Mouse (Mus musculus) olfactory bulb, adult 2 months (tissue): Measurements from ENCODE around the gene Zfp988. TPM values are rescaled to one million over a fixed set of nuclear protein-coding genes. Genes with fewer than 3 reads are reported as not detected.
"Not testable (repeated sequence)": the region's sequence is repeated elsewhere in the genome, so short reads cannot be mapped to it uniquely, and the experiment has no call there.

Experiments
- H3K27ac ChIP-seq: fragments of 200-500 bp; 2 replicates; pipeline ENCODE4 v1.5.1; 2012; ENCODE audit warnings: low read depth, low read length; ENCODE audit not compliant: insufficient read depth
- H3K4me1 ChIP-seq: fragments of 200-500 bp; 2 replicates; pipeline ENCODE4 v1.6.1; 2012; ENCODE audit warnings: low read length; ENCODE audit not compliant: control insufficient read depth, insufficient read depth
- H3K4me3 ChIP-seq: fragments of 200-500 bp; 2 replicates; pipeline ENCODE4 v1.5.1; 2012; ENCODE audit warnings: mild to moderate bottlenecking, low read depth, low read length, moderate library complexity; ENCODE audit not compliant: insufficient read depth
- CTCF ChIP-seq: fragments of 200-500 bp; IDR thresholded peaks from 2 replicates; pipeline ENCODE4 v1.5.1; 2012; ENCODE audit warnings: low read depth, mild to moderate bottlenecking, low read length, moderate library complexity; ENCODE audit not compliant: insufficient read depth
- POLR2A ChIP-seq: fragments of 200-500 bp; IDR thresholded peaks from 2 replicates; pipeline ENCODE4 v1.6.1; 2012; ENCODE audit warnings: mild to moderate bottlenecking, low read depth, low read length, moderate library complexity; ENCODE audit not compliant: insufficient read depth
- WGBS: fragments of 180-500 bp; shearing (Covaris S2); methylation state at CpG from one replicate; pipeline ENCODE4 v1.1.7; 2018; 5-methylcytosine and 5-hydroxymethylcytosine counted together
- polyA plus RNA-seq: library from polyadenylated mRNA; stranded (reverse); fragments of >200 nt; gene quantifications from 2 replicates; pipeline ENCODE4 v1.2.4, GENCODE M21; 2012; ENCODE audit warnings: low replicate concordance; ENCODE audit not compliant: missing spikeins, insufficient read depth, insufficient read length

The Zfp988 gene
- polyA plus RNA-seq, 1 experiment: not detected

GRCm38 (mm10) chr4:147337520-147337919, 32.0 kb downstream of the Zfp988 start:
- WGBS: 90% methylated on average over 2 of the region's 2 CpGs
- H3K4me1 ChIP-seq, H3K27ac ChIP-seq, H3K4me3 ChIP-seq: not testable (repeated sequence)

GRCm38 (mm10) chr4:147338032-147338610, 32.6 kb downstream of the Zfp988 start:
- TF ChIP-seq POLR2A: no peak
- no peak for TF ChIP-seq CTCF
- 71% methylated on average over 5 of the region's 5 CpGs for WGBS

GRCm38 (mm10) chr4:147338706-147339105, 33.2 kb downstream of the Zfp988 start:
- H3K4me1 ChIP-seq, H3K4me3 ChIP-seq, H3K27ac ChIP-seq: not testable (repeated sequence)
- 80% methylated on average over 3 of the region's 3 CpGs for WGBS

More at GRCm38 (mm10) chr4:147338032-147338610, 32.6 kb downstream of the Zfp988 start:
- Histone ChIP-seq H3K4me3 (no peak overlapping the region), H3K4me1 (no peaks in the 10 kb centered on the region), H3K27ac (no peak overlapping the region)

GRCm38 (mm10) chr4:147339601-147340219, 34.2 kb downstream of the Zfp988 start:
- not testable (repeated sequence) for H3K27ac ChIP-seq, H3K4me3 ChIP-seq, H3K4me1 ChIP-seq
- WGBS: 69% methylated on average over 7 of the region's 7 CpGs

- H3K4me1 ChIP-seq, H3K27ac ChIP-seq, H3K4me3 ChIP-seq: not testable (repeated sequence)
- WGBS: 64% methylated on average over 3 of the region's 3 CpGs
These were observed 34.8 kb downstream of the Zfp988 start for GRCm38 (mm10) chr4:147340236-147340635.

- H3K4me3 ChIP-seq, H3K4me1 ChIP-seq, H3K27ac ChIP-seq: not testable (repeated sequence)
- WGBS: 84% methylated on average over 3 of the region's 3 CpGs
These were observed 35.4 kb downstream of the Zfp988 start for GRCm38 (mm10) chr4:147340876-147341275.

- WGBS: 78% methylated on average over 6 of the region's 6 CpGs
- H3K4me1 ChIP-seq, H3K27ac ChIP-seq, H3K4me3 ChIP-seq: not testable (repeated sequence)
These were observed 37.8 kb downstream of the Zfp988 start for GRCm38 (mm10) chr4:147343042-147343908.

GRCm38 (mm10) chr4:147345061-147345554, 39.6 kb downstream of the Zfp988 start:
- H3K27ac ChIP-seq, H3K4me3 ChIP-seq, H3K4me1 ChIP-seq: not testable (repeated sequence)
- WGBS: 91% methylated on average over 2 of the region's 2 CpGs

- H3K27ac ChIP-seq, H3K4me3 ChIP-seq, H3K4me1 ChIP-seq: not testable (repeated sequence)
- 65% methylated on average over 4 of the region's 4 CpGs for WGBS
These were observed 41.0 kb downstream of the Zfp988 start for GRCm38 (mm10) chr4:147346361-147347035.

GRCm38 (mm10) chr4:147347300-147347699, 41.8 kb downstream of the Zfp988 start:
- not testable (repeated sequence) for H3K27ac ChIP-seq, H3K4me1 ChIP-seq, H3K4me3 ChIP-seq
- WGBS: 70% methylated on average over 4 of the region's 4 CpGs

- H3K27ac ChIP-seq, H3K4me3 ChIP-seq, H3K4me1 ChIP-seq: not testable (repeated sequence)
- WGBS: 83% methylated on average over 2 of the region's 3 CpGs
These were observed 42.4 kb downstream of the Zfp988 start for GRCm38 (mm10) chr4:147347880-147348279.

GRCm38 (mm10) chr4:147348401-147348800, 42.9 kb downstream of the Zfp988 start:
- WGBS: 77% methylated on average over 2 of the region's 2 CpGs
- not testable (repeated sequence) for H3K4me1 ChIP-seq, H3K4me3 ChIP-seq, H3K27ac ChIP-seq

GRCm38 (mm10) chr4:147348906-147349686, 43.6 kb downstream of the Zfp988 start:
- not testable (repeated sequence) for H3K4me3 ChIP-seq, H3K4me1 ChIP-seq, H3K27ac ChIP-seq
- 92% methylated on average over 18 of the region's 19 CpGs for WGBS
